Comparison of ENCODE assay signal across 26 mouse cellular contexts in the genomic region with DNA sequence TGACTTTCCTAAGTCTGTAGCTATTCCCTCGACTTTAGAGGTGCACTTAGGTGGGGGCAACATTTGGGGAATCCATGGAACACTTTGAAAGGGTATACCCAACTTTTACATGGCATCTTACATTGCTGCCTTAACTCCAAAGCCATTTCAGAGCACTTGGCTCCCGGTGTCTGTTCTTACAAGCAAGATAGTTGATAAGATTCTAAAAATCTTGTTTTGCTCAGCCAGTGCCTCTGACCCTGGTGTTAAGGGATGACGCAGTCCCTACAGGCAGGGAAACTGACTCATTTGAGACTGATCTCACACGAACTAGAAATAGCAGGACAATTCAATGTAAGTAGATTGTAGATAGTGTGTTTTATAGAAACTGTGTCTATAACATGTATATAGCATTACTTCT.
"Had no signal": no experiment of that assay in that cellular context is flagged by ENCODE, and none has a peak within 500 bp of the region (broad histone marks: within the 10 kb centered on the region; RNA-seq: fewer than 3 reads in every experiment).

No protein-coding gene starts in this region.

- H3K4me2 ChIP-seq: heart, embryonic 11.5 days; heart, embryonic 13.5 days; heart, embryonic 15.5 days; hindbrain, embryonic 13.5 days; hindbrain, embryonic 15.5 days; kidney, embryonic 15.5 days; limb, embryonic 13.5 days; limb, embryonic 15.5 days had no signal

- H3K27ac ChIP-seq: heart, embryonic 13.5 days; heart, embryonic 15.5 days; hindbrain, embryonic 13.5 days; hindbrain, embryonic 15.5 days; hindbrain, postnatal 0 days; kidney, embryonic 15.5 days; kidney, postnatal 0 days; limb, embryonic 13.5 days; limb, embryonic 15.5 days; liver, embryonic 14.5 days had no signal

- ATAC-seq: hindbrain, postnatal 0 days; intestine, embryonic 16.5 days had no signal

- H3K36me3 ChIP-seq: heart, embryonic 13.5 days; heart, embryonic 15.5 days; hindbrain, embryonic 13.5 days; hindbrain, embryonic 15.5 days; kidney, embryonic 15.5 days; limb, embryonic 13.5 days; limb, embryonic 15.5 days had no signal

- H3K9me3 ChIP-seq: heart, embryonic 13.5 days; heart, embryonic 15.5 days; hindbrain, embryonic 13.5 days; hindbrain, embryonic 15.5 days; kidney, embryonic 15.5 days; limb, embryonic 13.5 days; limb, embryonic 15.5 days had no signal

- H3K9ac ChIP-seq: heart, embryonic 13.5 days; heart, embryonic 15.5 days; hindbrain, embryonic 13.5 days; hindbrain, embryonic 15.5 days; kidney, embryonic 15.5 days; limb, embryonic 13.5 days; limb, embryonic 15.5 days; liver, embryonic 14.5 days had no signal

- DNase-seq: gastrocnemius, postnatal 14 days; gastrocnemius, postnatal 36 days; heart, adult 18-20 months; heart, postnatal 14 days; heart, postnatal 36 days; kidney, adult 11 months; kidney, adult 2 months; kidney, adult 9 months; kidney, postnatal 14 days; kidney, postnatal 36 days; layer of hippocampus, adult 9-11 months; layer of hippocampus, postnatal 36 days; left cerebral cortex, postnatal 4 days; lung, adult 18-20 months had no signal

- H3K4me3 ChIP-seq: heart, embryonic 13.5 days; heart, embryonic 15.5 days; hindbrain, embryonic 13.5 days; hindbrain, embryonic 15.5 days; kidney, embryonic 15.5 days; limb, embryonic 13.5 days; limb, embryonic 15.5 days had no signal
